Mouse (Mus musculus): ENCODE results near the gene Coq7. TPM values are rescaled to one million over a fixed set of nuclear protein-coding genes. Genes with fewer than 3 reads are reported as not detected.

Gene Coq7
- polyA plus RNA-seq, 1 experiment from 2014 or later: 136 TPM

DNA sequence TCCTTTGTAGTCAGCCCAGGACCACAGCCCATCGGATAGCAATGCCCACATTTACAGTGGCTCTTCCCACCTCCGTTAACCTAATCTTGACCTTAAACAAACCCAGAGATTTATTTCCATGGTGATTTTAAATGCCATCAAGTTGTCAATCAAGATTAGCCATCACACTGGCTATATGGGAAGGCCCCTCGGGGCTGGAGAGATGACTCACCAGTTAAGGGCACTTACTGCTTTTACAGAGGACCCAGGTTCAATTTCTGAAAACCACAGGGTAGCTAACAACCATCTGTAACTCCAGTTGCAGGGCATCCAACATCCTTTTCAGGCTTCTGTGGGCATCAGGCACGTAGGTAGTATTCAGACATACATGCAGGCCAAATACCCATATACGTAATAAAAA lies 56.7 kb downstream of the Coq7 start:
- Histone ChIP-seq H3K27ac (ENCODE audit: low read length) (no peak overlapping the region; the same call in 1 of the 2 replicates), H3K9me3 (ENCODE audit: control insufficient read depth, low read length) (no peaks in the 10 kb centered on the region), H3K4me3 (ENCODE audit: low read length) (no peak overlapping the region), H3K4me2 (ENCODE audit: low read depth, low read length) (no peak overlapping the region), H3K27me3 (replicated peaks; ENCODE audit: control insufficient read depth, insufficient read depth, low read length) (no peaks in the 10 kb centered on the region), H3K9ac (ENCODE audit: low read depth, low read length) (no peak overlapping the region), H3K36me3 (ENCODE audit: control insufficient read depth, insufficient read depth, low read length) (no peaks in the 10 kb centered on the region), H3K4me1 (ENCODE audit: control insufficient read depth, insufficient read depth, low read length) (peaks cover 16% of the 10 kb centered on the region; the same call in 1 of the 2 replicates)
- no peak for ATAC-seq
- 59% methylated on average over 5 of the region's 5 CpGs for WGBS

DNA sequence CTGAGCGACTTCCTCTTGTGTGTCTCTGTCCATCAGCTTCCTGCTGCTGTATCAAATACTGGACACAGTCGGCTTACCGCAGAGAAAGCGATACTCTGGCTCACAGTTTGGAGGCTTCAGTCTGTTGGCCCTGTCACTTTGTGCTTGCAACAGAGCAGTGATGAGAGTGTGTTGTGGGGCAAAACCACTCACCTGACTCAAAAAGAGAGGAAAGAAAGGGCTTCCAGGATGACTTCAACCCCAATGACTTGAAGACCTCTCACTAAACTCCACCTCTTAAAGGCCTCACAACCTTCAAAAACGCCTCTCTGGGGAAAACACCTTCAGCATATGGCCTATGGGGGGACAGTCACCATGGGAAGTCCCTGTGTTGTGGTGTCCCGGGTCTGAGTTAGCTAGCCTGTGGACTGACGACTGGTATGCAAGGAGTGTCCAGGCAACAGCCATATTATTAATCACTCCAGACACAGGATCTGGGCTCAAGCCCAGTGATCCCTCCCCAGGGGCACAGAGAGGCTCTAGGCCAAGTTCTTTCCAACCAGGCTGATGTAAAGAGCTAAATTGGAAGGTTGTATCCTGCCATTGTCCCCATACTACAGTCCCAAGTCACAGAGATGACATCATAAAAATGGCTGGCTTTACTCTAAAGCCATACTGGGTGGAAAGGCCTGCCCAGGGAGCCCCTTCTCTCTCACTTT lies 58.0 kb downstream of the Coq7 start:
- Histone ChIP-seq H3K27ac (ENCODE audit: low read length) (no peak overlapping the region), H3K9ac (ENCODE audit: low read depth, low read length) (no peak overlapping the region), H3K9me3 (ENCODE audit: control insufficient read depth, low read length) (no peaks in the 10 kb centered on the region), H3K4me2 (ENCODE audit: low read depth, low read length) (no peak overlapping the region), H3K36me3 (ENCODE audit: control insufficient read depth, insufficient read depth, low read length) (no peaks in the 10 kb centered on the region), H3K27me3 (replicated peaks; ENCODE audit: control insufficient read depth, insufficient read depth, low read length) (no peaks in the 10 kb centered on the region), H3K4me1 (ENCODE audit: control insufficient read depth, insufficient read depth, low read length) (peaks cover 16% of the 10 kb centered on the region), H3K4me3 (ENCODE audit: low read length) (no peak overlapping the region)
- 85% methylated on average over 7 of the region's 7 CpGs for WGBS
- no peak for ATAC-seq

DNA sequence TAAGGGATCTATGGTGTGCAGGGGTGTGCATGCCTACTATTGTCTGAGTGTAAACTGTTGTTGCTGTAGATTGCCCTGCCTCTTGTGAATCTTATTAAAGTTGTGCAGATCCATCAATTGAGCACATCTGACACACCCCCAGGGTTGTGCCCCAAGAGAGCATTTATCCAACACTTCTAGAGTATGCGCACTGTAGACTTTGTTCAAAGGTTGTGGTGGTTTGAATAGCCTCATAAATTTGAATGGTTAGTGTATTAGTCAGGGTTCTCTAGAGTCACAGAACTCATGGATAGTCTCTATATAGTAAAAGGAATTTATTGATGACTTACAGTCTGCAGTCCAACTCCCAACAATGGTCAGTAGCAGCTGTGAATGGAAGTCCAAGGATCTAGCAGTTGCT lies 60.3 kb downstream of the Coq7 start:
- peak; percentile 68 for ATAC-seq
- H3K27me3 ChIP-seq (replicated peaks; ENCODE audit: control insufficient read depth, insufficient read depth, low read length): no peaks in the 10 kb centered on the region
- no peak overlapping the region for H3K27ac ChIP-seq (ENCODE audit: low read length)
- H3K9me3 ChIP-seq (ENCODE audit: control insufficient read depth, low read length): no peaks in the 10 kb centered on the region
- peaks cover 11% of the 10 kb centered on the region; the same call in 1 of the 2 replicates for H3K4me1 ChIP-seq (ENCODE audit: control insufficient read depth, insufficient read depth, low read length)
- H3K4me3 ChIP-seq (ENCODE audit: low read length): no peak overlapping the region
- no peak overlapping the region for H3K4me2 ChIP-seq (ENCODE audit: low read depth, low read length)
- H3K9ac ChIP-seq (ENCODE audit: low read depth, low read length): no peak overlapping the region
- 54% methylated on average over 1 of the region's 1 CpGs for WGBS
- H3K36me3 ChIP-seq (ENCODE audit: control insufficient read depth, insufficient read depth, low read length): no peaks in the 10 kb centered on the region

DNA sequence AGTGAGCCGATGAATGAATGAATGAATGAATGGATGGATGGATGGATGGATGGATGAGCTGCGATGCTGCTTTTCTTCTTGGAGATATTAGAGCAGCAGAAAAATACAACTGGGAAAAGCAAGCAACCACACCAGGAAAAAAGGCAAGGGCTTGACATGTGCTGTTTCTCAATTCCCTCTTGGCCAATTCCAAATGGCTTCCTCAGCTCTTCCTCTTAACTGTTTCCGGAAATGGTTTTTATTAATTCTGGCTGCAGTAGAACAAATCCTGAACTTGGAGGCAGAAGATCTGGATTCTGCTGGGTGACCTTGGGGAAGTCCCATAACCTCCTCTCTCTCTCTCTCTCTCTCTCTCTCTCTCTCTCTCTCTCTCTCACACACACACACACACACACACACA lies 65.1 kb downstream of the Coq7 start:
- Histone ChIP-seq H3K4me1 (ENCODE audit: control insufficient read depth, insufficient read depth, low read length) (peaks cover 9% of the 10 kb centered on the region; the same call in 1 of the 2 replicates), H3K4me3 (ENCODE audit: low read length) (no peak overlapping the region)

DNA sequence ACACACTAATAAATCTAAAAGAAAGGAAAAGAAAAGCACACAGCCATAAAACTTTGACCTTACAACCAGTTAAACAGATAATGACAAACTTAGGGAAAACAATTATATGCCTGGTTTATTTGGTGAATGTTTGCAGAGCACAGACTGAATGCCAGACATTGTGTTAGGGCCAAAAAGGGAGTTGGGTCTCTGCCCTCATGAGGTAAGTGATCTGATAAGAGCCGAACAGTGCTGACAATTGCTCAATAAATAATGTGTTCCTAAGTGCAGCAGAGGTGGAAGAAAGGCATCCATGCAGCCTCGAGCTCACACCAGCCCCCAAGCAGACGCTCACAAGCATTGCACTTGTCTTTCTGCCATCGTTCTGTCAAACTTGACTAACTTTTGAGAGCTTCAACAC lies 68.7 kb downstream of the Coq7 start:
- 25% methylated on average over 4 of the region's 4 CpGs for WGBS
- Histone ChIP-seq H3K4me2 (ENCODE audit: low read depth, low read length) (no peak overlapping the region), H3K9me3 (ENCODE audit: control insufficient read depth, low read length) (no peaks in the 10 kb centered on the region), H3K27me3 (replicated peaks; ENCODE audit: control insufficient read depth, insufficient read depth, low read length) (no peaks in the 10 kb centered on the region), H3K36me3 (ENCODE audit: control insufficient read depth, insufficient read depth, low read length) (no peaks in the 10 kb centered on the region), H3K4me1 (ENCODE audit: control insufficient read depth, insufficient read depth, low read length) (peaks cover 9% of the 10 kb centered on the region), H3K9ac (ENCODE audit: low read depth, low read length) (no peak overlapping the region), H3K4me3 (ENCODE audit: low read length) (no peak overlapping the region), H3K27ac (ENCODE audit: low read length) (no peak overlapping the region)
- peak; percentile 28; the same call in 1 of the 2 replicates for ATAC-seq

More for the DNA sequence above, 65.1 kb downstream of the Coq7 start:
- H3K36me3 ChIP-seq (ENCODE audit: control insufficient read depth, insufficient read depth, low read length): no peaks in the 10 kb centered on the region
- no peak for ATAC-seq
- WGBS: 81% methylated on average over 3 of the region's 3 CpGs
- H3K27ac ChIP-seq (ENCODE audit: low read length): no peak overlapping the region
- H3K4me2 ChIP-seq (ENCODE audit: low read depth, low read length): no peak overlapping the region
- H3K27me3 ChIP-seq (replicated peaks; ENCODE audit: control insufficient read depth, insufficient read depth, low read length): no peaks in the 10 kb centered on the region
- no peak overlapping the region for H3K9ac ChIP-seq (ENCODE audit: low read depth, low read length)
- H3K9me3 ChIP-seq (ENCODE audit: control insufficient read depth, low read length): no peaks in the 10 kb centered on the region

DNA sequence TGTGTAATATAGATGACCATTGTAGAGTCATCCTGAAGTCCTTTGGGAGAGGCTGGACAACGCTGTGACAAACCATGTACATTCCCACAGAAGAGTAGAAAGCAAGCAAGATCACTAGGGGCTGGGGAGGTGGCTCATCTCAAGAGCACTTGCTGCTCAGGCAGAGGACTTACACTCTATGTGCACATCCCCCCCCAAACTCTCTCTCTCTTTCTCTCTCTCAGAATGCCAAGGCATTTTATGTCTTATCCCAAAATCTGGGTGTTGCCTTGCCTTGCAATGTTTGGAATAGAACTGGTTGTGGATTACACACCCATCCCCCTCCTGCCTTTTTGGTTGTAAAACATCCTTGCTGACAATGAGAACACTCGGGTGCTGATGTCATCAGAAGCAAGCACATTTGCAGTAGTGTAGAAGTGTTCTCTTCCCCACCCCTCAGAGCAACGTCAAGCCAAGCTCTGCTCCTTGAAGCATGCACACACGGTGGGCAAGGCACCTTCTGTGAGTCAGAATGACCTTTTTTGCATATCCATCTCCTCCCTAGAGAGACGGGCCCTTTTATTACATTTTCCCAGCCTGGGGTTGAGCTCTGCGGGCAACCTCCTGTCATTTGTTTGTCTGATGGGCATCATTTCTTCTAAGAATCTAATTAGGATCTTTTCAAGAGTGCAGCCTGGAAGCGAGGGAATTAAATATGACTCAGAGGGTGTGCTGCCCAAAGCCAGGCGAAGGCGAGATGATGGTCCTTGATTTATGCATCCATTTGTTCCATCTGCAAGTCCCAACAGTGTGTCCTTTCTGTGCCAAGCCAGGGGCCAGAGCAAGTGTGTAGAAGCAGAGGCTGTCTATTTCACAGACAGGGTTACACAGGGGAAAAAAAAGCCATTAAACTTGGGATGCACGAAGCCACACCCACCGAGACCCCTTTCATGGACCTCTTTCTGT lies 70.1 kb downstream of the Coq7 start:
- peaks cover 9% of the 10 kb centered on the region for H3K4me1 ChIP-seq (ENCODE audit: control insufficient read depth, insufficient read depth, low read length)
- H3K27me3 ChIP-seq (replicated peaks; ENCODE audit: control insufficient read depth, insufficient read depth, low read length): no peaks in the 10 kb centered on the region
- H3K9ac ChIP-seq (ENCODE audit: low read depth, low read length): no peak overlapping the region
- no peak overlapping the region for H3K27ac ChIP-seq (ENCODE audit: low read length)
- ATAC-seq: peak; percentile 40; the same call in 1 of the 2 replicates
- no peaks in the 10 kb centered on the region for H3K36me3 ChIP-seq (ENCODE audit: control insufficient read depth, insufficient read depth, low read length)
- WGBS: 38% methylated on average over 11 of the region's 11 CpGs
- H3K9me3 ChIP-seq (ENCODE audit: control insufficient read depth, low read length): no peaks in the 10 kb centered on the region
- no peak overlapping the region for H3K4me3 ChIP-seq (ENCODE audit: low read length)
- H3K4me2 ChIP-seq (ENCODE audit: low read depth, low read length): no peak overlapping the region

DNA sequence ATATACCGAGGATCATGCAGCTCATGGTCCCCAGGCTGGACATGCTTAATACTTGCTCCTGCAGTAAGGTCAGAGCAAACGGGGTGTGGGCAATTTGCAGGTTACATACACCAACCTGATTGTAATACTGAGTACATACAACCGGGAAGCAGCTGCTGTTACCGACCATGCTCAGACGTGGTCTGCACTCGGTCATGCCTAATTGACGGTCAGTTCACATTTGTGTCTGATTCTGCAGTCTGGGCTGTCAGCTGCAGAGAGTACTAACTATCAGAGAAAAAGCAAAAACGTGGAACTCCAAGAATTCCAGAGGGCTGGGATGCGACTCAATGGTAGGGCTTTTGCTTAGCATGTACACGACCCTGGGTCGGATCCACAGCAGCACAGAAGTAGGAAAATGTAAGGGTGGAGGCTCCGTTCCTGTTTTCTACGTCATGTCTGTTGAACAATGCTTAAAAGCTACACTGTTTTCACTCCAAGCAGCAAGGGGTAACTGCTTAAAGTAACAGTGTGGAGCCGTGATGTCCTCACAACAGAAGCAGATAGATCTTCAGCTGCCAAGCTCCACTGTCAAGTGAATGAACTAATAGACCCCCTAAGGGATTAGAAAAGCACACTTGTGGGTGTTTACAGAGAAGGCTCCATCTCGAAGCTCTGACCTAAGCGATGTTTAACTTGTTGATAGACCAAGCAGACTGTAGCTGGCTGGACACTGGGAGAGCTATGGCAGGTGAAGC lies 71.6 kb downstream of the Coq7 start:
- H3K4me3 ChIP-seq (ENCODE audit: low read length): no peak overlapping the region
- H3K4me2 ChIP-seq (ENCODE audit: low read depth, low read length): no peak overlapping the region
- H3K9me3 ChIP-seq (ENCODE audit: control insufficient read depth, low read length): no peaks in the 10 kb centered on the region
- no peak overlapping the region for H3K27ac ChIP-seq (ENCODE audit: low read length)
- H3K36me3 ChIP-seq (ENCODE audit: control insufficient read depth, insufficient read depth, low read length): no peaks in the 10 kb centered on the region
- ATAC-seq: 0 out of 2 replicates have a peak, but pooled peaks have one; percentile 5
- H3K27me3 ChIP-seq (replicated peaks; ENCODE audit: control insufficient read depth, insufficient read depth, low read length): no peaks in the 10 kb centered on the region
- WGBS: 28% methylated on average over 16 of the region's 16 CpGs
- H3K4me1 ChIP-seq (ENCODE audit: control insufficient read depth, insufficient read depth, low read length): peaks cover 9% of the 10 kb centered on the region
- H3K9ac ChIP-seq (ENCODE audit: low read depth, low read length): no peak overlapping the region
